Mouse (Mus musculus) brain, embryonic 14.5 days (tissue): ENCODE measurements around the gene Cst13.

ENCODE experiments used
- CTCF ChIP-seq: fragments of 200-500 bp; IDR thresholded peaks from 2 replicates; pipeline ENCODE4 v1.5.1; 2012; ENCODE audit warnings: inconsistent platforms, mild to moderate bottlenecking, moderate library complexity, borderline replicate concordance; ENCODE audit not compliant: insufficient read depth, insufficient read length; ENCODE audit errors: extremely low read depth
- POLR2A ChIP-seq: fragments of 200-500 bp; IDR thresholded peaks from 2 replicates; pipeline ENCODE4 v1.6.1; 2012; ENCODE audit warnings: mild to moderate bottlenecking, inconsistent platforms, borderline replicate concordance; ENCODE audit not compliant: poor library complexity, insufficient read depth, insufficient read length, severe bottlenecking; ENCODE audit errors: extremely low read depth

DNA sequence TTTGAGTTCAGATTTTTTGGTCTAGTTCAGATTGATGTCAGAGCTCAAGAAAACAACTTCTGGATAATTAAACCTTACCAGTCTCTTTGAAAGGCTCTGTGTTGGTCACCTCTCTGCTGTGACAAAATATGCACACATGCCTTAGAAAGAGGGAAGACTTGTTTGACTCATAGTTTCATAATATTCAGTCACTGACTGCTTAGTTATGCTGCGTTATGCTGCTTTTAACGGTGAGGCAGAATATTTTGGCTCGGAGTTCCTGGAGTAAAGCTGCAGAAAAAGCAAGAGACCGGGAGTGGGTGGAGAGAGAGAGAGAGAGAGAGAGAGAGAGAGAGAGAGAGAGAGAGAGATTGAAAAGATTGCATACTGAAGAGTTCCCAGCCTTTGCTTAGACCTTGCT lies 41.1 kb downstream of the Cst13 start:
- no peak for TF ChIP-seq POLR2A
- no peak for TF ChIP-seq CTCF
